In the genomic region with DNA sequence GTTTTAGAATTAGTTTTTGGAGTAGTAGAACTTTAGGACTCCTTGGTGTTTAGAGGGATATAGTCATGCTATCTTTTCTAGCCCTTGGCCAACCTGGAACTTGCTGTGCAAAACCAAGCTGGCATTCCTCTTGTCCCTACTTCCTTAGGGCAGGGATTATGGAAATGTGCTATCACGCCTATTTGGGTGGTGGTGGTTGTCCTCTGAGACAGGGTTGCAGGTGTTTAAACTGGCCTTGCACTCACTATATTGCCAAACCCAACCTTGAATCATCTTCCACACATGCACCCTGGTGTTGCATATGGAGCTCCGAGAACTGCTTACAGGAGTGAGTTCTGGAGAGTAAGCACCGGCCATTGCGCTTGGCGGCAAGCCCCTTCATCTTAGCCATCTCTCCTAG, we compare ENCODE assay signal across 19 mouse cellular contexts.
"Had no signal": no experiment of that assay in that cellular context is flagged by ENCODE, and none has a peak within 500 bp of the region (broad histone marks: within the 10 kb centered on the region; RNA-seq: fewer than 3 reads in every experiment).

No protein-coding gene starts in this region.

- DNase-seq: lung, adult 18-20 months; lung, embryonic 14.5 days; lung, postnatal 10 days; lung, postnatal 4 days; midbrain, embryonic 14.5 days; retina, postnatal 1 day; right cerebral cortex, adult 18-20 months; right cerebral cortex, postnatal 25 days; right cerebral cortex, postnatal 4 days; spleen, adult 18-20 months; thymus, adult 18-20 months; thymus, postnatal 14 days; thymus, postnatal 36 days had no signal

- H3K36me3 ChIP-seq: midbrain, embryonic 12.5 days; neural tube, embryonic 13.5 days; neural tube, embryonic 15.5 days had no signal

- H3K4me2 ChIP-seq: lung, embryonic 14.5 days; neural tube, embryonic 13.5 days; neural tube, embryonic 15.5 days had no signal

- H3K9ac ChIP-seq: lung, embryonic 14.5 days; midbrain, embryonic 12.5 days; neural tube, embryonic 13.5 days; neural tube, embryonic 15.5 days had no signal

- H3K27ac ChIP-seq: midbrain, embryonic 12.5 days; neural tube, embryonic 13.5 days; neural tube, embryonic 15.5 days had no signal

- H3K27me3 ChIP-seq: midbrain, embryonic 12.5 days; neural tube, embryonic 13.5 days; neural tube, embryonic 15.5 days had no signal

- H3K4me3 ChIP-seq: midbrain, embryonic 12.5 days; myocyte; neural tube, embryonic 13.5 days; neural tube, embryonic 15.5 days had no signal

- H3K9me3 ChIP-seq: midbrain, embryonic 10.5 days; midbrain, embryonic 12.5 days; neural tube, embryonic 13.5 days; neural tube, embryonic 15.5 days had no signal

- ATAC-seq: midbrain, embryonic 16.5 days had no signal
